Mouse (Mus musculus) brain, embryonic 14.5 days (tissue): ENCODE measurements around the gene Ankrd55.

Experiments used
- CTCF ChIP-seq: fragments of 200-500 bp; IDR thresholded peaks from 2 replicates; pipeline ENCODE4 v1.5.1; 2012; ENCODE audit warnings: inconsistent platforms, mild to moderate bottlenecking, moderate library complexity, borderline replicate concordance; ENCODE audit not compliant: insufficient read depth, insufficient read length; ENCODE audit errors: extremely low read depth
- POLR2A ChIP-seq: fragments of 200-500 bp; IDR thresholded peaks from 2 replicates; pipeline ENCODE4 v1.6.1; 2012; ENCODE audit warnings: mild to moderate bottlenecking, inconsistent platforms, borderline replicate concordance; ENCODE audit not compliant: poor library complexity, insufficient read depth, insufficient read length, severe bottlenecking; ENCODE audit errors: extremely low read depth

GRCm38 (mm10) chr13:112331682-112332061 is 43.4 kb downstream of the Ankrd55 start:
- TF ChIP-seq CTCF (no peak), POLR2A (no peak)
